Mouse (Mus musculus) ES-CJ7 (cell line): Measurements from ENCODE around the gene Mylk3.

ENCODE experiments used
- DNase-seq: peaks from one replicate; pipeline ENCODE4 v3.0.0; 2011; ENCODE audit warnings: low read depth, low spot score

The Mylk3 gene

DNA sequence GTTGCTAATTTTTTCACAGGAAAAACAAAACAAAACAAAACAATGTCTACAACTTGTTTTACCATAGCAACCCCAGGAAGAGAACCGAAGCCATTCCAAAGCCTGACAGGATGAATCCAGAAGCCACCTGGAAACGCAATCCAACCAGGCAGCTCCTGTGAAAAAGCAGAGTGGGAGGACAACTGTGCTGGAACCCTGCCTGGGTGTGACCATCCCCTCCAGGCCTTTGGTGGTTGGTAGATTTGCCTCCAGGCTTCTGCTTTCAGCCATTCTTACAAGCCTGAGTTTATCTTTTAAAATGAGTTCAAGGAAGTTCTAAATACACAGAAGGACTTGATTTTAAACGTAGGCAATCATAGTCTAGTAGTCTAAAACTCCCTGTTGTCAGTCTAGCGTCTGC lies 4.2 kb downstream of the Mylk3 start:
- DNase-seq = no peak

DNA sequence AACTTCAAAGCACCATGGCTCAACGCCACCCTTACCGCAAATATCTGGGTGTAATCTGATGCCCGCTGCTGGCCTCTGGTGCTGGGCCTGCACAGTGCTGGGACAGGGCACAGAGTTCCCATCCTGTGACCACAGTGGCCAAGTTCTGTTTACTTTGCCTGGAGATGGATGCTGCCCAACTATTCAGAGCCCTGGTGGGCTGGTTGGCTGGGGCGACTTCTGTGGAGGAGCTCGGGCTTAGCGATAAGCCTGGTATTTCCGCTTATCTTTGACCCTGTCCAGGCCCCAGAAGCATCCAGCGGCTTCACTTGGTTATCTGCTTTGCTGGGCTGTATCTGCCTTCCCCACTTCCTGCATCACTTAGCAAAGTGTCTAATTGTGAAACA lies 5.3 kb downstream of the Mylk3 start:
- DNase-seq = no peak

DNA sequence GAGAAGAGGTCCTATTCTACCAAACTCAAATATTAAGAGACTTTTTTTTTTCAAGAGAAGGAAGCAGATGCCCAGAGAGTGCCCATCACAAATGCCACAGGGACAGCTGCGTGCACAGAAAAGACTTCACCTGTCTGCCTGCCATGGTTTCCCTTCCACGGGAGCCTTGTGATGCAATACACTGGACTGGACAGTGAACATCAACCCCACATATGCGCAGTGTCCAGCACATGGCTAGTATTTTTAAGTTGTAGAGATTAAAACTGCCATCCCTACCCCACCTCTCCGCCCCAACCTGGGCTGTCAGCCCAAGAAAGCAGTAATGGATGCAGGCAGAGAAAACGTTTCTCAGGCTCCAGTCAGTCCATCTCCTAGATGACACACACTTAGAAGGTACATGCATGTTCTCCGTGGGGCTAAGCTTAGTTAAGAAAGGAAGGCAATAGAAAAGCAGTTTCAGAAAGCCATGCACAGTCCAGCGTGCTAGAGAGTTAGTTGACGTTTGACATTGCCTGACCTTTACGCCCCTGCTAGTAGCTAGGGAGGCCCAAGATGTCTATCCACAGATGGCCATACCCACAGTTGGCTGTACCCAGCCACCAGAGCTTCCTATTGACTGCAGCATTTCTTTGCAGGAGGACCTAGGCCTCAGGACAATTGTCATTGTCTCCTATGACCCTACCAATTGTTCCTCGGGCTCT lies 5.9 kb downstream of the Mylk3 start:
- DNase-seq = no peak

DNA sequence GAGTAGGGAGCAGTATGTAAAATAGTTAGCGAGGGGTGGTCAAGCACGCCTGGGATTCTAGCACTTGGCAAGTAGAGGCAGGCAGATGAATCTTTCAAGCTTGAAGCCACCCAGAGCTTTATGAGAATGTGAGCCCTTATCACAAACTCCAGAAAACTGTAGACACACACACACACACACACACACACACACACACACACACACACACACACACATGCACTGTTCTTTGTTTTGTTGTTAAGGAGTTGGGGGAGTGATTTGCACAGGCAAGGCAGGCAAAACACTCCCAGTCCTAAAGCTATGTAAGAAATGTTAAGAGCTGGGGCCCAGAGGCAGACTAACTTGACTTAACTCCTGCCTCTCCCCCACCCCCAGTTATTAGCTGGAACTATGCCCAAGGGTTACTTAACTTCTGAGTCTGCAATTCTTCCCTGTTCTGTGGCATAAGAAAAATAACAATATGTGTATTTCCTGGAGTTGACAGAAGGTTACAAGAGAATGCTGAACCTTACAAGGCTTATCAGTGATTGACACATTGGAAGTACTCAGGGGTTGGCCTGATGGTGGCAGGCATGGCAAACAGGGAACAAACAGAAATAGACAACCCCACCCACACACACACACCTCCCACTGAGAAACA lies 6.9 kb downstream of the Mylk3 start:
- no peak for DNase-seq

DNA sequence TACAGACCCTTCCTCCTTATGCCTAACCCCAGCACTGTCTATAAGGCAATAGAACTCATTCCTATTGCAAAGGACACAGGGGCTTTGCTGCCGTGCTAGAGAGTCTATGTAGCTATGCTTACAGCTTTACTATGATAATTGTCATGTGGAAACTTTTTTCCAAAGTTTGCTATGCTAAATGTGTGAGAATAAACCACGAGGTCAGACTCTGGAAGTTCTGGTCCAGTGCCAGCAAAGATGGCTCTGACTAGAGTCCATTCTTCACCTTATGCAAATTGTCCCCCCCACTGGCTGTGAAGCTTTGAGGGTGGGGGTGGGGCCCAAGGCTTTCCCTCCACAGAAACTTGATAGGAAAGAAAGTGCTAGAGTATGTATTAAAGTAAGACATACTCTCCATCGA lies 9.6 kb downstream of the Mylk3 start:
- no peak for DNase-seq

DNA sequence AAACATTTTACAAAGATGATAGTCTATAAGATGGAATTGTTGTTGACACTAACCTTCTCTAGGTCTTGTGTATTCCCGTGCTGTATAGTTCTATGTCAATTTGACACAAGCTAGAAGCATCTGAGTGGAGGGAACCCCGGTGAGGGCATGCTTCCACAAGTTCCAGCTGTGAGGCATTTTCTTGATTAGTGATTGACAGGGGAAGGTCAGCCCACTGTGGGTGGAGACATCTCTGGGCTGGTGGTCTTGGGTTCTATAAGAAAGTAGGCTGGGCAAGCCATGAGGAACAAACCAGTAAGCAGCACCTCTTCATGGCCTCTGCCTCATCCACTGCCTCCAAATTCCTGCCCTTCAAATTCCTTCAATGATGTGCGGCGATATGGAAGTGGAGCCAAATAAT lies 11.9 kb downstream of the Mylk3 start:
- DNase-seq = no peak

DNA sequence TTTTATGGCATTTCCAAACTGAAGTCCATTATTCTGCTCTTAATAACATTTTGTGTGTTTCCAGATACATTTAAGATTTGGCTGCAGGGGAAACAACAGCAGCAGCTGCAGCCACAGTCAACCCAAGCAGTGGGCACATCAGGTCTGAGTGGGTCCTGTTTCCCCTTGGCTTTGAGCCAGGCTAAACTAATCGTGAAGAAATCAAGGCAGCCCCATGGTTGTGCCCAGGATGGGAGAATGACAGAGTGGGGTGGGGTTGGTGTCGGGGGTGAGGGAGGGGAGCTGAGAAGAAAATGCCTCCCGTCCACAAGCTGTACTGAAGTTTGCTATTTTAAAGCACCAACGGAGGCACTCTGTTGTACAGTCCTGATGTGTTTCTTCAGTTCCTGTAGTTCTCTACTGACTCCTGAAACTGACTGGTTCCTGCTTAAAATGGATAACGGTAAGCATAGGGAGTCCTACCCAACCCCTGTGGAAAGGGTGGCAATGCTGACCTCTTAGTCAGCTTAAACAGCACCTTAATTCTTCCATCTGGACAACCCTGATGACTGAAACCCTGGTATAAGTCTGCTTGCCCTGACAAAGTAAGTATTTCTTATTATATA lies 12.6 kb downstream of the Mylk3 start:
- no peak for DNase-seq

DNA sequence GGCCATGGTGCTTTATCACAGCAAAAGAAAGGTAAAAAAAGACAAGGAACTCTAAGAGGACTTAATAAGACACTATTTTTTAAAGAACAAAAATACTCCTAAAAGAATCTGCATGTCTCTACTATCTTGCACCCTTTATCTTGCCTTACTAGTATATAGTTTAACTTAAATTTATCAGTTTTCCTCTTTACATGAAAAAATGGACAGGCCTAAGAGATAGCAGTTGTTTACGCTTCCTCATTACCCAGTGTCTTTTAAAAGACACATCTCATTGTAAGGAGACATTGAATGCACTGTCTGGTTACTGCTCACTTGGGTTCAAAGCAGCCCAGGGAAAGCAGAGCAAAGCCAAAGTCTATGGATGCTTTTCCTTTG lies 13.7 kb downstream of the Mylk3 start:
- no peak for DNase-seq

DNA sequence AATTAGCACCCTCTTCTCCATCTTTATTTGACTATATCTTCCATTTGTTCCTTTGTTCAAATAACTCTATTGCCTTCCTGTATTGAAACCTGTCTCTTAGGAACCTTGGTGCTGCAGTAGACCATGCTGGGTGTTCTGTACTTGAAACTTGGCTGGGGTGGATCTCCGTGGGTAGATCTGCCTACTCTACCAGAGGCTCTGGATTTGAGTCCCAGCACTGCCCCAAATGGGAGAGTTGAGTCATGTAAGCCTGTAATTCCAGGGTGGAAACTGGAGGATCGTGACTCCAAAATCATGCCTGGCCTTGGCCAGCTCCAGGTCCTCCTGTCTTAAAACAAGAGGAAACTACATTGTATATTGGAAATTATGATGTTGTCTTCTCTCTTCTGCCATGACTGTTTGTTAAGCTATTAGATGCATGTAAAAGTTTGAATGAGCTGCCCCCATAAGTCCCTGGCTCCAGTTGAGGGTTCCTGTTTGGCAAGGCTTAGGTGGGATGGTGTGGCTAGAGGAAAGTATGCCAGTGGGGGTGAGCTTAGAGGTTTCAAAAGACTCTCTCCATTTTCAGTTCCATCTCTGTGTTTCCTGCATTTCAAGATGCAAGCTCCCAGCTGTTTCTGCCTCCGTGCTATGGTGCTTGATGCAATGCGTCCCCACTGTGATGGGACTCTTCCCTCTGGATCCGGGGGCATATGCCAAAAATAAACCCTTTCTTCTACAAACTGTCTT lies 14.2 kb downstream of the Mylk3 start:
- DNase-seq = no peak

DNA sequence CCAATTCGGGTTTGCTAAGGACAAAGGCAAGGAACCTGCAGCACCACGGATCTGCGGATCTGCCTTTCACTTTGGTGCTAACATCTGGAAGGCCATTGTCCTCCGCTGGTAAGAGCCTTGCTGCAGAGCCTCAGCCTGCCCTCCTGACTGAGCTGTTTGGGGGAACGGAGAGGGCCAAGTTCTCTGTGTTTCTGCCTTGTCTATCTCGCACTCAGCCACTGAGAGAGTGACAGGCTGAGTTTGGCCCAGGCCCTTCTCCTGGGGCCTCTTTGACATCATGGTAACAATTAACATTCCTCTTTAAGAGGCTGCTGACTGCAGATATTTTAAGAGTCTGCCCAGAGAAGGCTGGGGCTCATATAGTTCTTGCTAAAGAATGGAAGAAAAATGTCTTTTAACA lies 21.0 kb downstream of the Mylk3 start:
- no peak for DNase-seq

DNA sequence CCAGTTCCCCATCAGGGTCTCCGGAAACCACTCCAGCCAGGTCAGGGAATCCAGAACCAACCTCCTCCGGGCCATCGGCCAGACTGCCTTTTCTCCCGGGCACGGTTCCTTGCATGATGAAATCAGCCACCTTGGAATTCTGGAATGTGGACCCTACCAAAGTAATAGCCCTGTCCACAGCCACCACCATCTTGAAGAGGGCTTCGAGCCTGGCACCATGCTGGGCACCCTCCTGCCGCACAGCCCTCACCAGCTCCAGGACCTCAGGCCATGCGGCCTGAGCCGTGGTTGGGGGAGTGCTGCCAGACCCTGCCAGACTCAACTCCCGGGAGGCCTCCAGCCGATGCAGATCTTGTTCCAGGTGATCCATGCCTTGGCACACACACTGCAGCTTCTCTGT lies 21.5 kb downstream of the Mylk3 start:
- DNase-seq = no peak

DNA sequence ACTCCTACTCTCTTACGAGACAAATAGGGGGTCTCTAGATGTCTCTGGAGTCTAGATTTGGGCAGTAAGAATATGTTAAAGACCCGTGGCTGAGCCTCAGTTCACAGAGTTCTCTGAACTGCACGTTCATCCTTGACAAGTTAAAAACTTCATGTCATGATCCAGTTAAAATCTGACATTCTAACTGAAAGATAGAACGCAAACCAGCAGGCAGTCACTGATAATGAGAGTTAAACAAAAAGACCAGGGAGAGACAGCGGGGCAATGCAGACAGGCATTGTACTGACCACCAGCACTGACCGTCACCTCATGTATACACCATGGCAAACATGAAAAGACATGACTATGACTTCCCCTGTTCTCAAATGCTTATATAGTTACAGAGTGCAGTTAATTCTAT lies 22.7 kb downstream of the Mylk3 start:
- no peak for DNase-seq

DNA sequence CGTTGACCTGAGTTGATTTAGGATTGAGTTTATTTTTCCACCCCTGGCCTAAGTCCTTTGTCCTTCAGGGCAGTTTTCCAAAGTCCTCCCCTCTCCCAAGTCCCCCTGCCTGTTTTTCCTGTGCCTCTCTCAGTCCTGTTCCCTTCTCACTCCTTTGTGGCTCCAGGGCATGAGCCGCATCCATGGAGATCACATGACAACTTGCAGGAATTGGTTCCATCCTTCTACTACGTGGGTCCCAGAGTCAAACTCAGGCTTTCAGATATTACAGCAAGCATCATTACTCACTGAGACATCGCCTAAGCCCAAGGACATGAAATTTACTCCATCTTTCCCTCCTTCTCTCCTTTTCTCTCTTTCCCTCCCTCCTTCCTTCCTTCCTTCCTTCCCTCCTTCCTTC lies 23.9 kb downstream of the Mylk3 start:
- DNase-seq = no peak

DNA sequence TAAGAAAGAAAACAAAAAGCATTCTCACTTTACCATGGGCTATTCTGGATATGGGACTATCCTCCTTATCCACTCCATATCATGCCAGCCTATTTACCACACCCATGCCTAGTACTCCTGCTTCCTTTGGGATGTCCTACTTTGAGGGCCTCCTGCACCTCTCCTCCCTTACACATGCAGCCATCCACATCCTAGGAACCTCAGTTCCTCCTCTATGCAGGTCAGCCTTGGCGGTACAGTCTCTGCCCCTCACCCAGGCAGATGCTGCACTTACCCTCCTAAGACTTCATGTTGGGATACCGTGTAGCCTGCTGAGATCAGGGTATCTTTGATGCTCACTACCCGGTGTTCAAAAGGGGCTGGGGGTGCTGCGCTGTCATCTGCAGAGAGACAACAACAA lies 32.9 kb downstream of the Mylk3 start:
- DNase-seq = no peak

DNA sequence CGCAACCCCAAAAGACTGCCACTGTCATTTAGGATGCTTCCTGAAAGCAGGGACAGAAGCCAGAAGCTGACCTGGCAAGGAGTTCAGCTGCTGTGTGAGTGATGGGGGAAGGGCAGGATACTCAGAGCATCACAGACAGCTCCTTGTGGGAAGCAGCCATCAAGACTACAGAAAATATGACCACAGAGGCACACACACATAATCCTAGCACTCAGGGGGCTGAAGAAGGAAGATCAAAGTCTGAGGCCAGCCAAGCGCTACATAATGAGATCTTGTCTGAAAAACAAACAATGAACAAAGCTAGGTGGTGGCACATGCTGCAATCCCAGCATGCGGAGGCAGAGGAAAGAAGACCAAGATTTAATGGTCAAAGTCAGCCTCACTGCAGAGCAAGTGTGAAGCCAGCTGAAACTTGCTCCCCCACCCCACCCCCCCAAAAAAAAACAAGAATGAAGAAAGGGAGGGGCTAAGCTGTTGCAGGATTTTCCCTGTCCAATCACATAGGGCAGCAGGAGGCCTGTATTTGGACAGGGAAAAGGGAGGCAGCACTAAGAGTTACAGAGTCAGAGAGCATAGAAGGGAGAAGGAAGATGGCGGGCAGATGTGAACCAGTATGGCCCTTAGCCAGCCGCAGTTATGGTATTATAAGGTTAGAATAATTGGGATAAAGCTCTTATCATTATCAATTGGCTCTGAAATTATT lies 46.1 kb downstream of the Mylk3 start:
- DNase-seq = no peak

DNA sequence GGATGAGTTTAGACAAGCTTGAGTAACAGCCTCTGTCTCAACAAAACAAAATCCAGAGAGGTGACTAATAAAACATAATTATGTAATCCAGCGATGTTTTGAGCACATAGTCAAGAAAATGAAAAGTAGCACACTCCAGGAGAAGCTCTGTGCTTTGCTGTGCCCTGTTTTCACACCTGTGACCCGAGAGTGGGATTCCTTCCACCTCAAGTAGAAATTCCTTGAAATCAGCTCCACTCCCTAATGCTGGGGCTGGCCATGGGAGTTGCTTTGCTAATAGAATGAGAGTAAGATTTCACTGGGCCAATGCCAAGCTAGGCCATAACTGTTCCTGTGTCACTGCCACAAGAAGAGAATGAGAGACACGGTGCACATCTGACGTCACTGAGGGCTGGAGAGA lies 48.5 kb downstream of the Mylk3 start:
- DNase-seq = no peak

DNA sequence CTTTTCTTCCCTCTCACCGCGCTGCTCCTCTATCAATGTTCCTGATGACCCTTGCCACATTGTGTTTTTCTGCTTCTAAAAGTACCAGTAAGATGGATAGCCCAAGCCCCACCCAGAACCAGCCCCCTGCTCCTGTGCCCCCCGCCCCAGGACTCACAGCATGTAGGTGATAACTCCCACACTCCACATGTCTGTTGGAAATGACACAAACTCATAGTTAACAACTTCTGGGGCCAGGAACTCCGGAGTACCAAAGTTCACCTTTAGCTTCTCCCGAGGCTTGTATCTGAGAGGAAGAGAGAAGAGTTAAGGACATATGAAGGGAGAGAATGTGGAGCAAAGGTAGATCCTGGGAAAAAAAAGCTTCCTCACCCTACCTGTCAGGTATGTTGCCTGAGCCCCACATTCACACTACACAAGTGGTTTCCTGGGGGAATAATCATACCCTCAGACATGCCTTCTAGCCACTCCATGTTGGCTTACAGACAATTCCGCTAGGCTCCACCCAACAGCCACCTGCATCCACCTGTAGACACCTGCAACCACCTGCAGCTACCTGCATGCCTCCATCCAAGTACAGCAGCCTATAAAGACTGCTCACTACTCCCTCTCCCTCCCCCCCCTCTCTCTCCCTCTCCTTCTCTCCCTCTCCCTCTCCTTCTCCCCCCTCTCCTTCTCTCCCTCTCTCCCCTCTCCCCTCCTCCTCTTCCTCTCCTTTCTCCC lies 49.8 kb downstream of the Mylk3 start:
- no peak for DNase-seq

DNA sequence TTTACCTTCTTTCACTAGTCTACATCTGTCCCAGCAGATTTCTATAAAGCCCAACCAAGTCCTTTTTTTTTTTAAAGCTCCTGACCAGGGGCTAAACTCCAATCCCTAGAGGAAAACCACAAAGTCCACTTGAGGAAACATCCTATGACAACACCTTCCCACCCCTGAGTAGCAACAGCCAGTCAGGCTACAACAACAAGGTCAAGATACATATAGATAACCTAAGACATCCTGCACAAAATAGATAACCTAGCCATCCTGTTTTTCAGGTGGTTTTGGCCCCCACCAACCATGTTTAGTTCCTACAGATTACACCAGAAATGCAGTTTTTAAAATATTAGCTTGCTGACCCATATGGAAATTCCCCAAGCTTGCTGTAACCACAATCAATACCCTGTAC lies 51.0 kb downstream of the Mylk3 start:
- no peak for DNase-seq

DNA sequence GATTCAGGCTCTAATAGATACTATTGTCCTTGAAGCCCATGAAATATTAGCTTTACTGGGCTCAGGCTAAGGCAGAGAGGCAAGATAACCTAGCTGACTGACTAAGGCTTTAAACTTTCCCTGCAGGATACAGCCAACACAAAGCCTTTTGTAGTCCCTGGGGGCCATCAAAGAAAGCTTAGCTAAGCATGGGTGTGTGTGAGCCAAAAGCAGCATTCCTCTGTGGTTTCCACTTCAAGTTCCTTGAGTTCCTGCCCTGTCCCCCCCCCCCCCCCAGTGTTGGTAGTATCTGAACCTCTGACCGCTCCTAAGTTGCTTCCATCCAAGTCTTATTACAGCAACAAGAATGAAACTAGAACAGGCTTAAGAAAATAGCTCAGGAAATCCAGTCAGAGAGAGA lies 56.6 kb downstream of the Mylk3 start:
- DNase-seq = peak; percentile 28

DNA sequence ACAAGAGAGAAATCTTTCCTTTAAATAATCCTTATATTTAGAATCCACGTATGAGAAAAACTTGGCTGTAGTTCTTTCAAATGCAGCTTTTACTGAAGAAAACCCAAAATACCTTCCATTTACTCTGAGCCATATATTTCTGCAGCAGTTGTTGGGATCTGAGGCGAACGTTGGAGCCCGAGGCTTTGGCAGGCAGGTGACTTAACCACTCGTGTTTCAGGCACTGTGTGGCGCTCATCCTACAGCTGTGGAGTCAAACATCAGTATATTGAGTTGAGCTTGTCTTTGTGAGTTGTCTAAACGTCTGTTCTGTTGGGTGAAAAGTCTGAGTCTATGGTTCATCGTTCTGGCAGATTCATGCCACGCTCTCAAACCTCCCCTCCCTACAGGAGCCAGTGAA lies 59.1 kb downstream of the Mylk3 start:
- no peak for DNase-seq

DNA sequence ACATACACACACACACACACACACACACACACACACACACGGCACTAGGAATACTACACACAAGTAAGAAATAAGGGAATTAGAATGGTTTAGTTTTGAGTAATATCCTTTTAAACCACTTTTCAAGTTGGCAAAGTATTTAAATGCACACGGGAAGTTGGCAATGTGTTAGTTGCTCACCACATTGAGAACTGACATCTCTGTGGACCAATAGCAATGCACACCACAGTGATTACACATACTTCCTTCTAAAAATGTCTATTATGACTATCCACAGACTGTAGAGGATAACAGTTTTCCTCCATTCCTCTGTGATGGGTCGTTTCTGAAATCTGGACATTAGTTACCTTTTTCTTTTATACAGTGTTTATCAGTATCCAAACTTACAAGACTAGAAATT lies 63.1 kb downstream of the Mylk3 start:
- no peak for DNase-seq

DNA sequence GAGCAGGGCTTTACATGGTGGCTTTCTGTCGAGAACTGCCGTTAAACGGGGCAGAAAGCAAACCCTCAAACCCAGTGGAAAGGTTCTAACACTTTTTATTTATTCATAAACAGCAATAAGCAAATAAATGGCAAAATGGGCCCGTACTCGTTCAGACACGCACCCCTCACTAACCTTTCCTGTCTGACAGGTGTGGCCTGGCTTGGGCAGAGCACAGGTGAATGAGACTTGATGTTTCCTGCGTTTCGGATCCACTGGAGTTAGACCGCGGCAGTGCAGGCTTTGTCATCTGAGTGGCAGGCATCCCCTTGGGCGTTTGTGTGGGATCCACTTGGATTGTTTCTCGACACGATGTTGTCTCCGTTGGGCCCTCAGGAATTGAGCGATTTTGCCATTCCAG lies 64.2 kb downstream of the Mylk3 start:
- DNase-seq = no peak
